Mouse (Mus musculus): ENCODE results near the gene Med12l. TPM values are rescaled to one million over a fixed set of nuclear protein-coding genes. Genes with fewer than 3 reads are reported as not detected.
"Not testable (repeated sequence)": the region's sequence is repeated elsewhere in the genome, so short reads cannot be mapped to it uniquely, and the experiment has no call there.

Gene Med12l
- polyA plus RNA-seq, 1 experiment from 2014 or later = 3.6 TPM

- Histone ChIP-seq H3K27ac (ENCODE audit: low read depth, low read length) (no peak within 1 kb of the TSS), H3K4me2 (no peak within 1 kb of the TSS), H3K4me3 (ENCODE audit: low read depth, low read length) (no peak within 1 kb of the TSS), H3K27me3 (replicated peaks; ENCODE audit: control insufficient read depth, insufficient read depth, low read length) (no peaks in the 10 kb centered on the region), H3K36me3 (ENCODE audit: control insufficient read depth, insufficient read depth, low read length) (no peaks in the 10 kb centered on the region), H3K9ac (ENCODE audit: low read depth, low read length) (no peak within 1 kb of the TSS), H3K4me1 (replicated peaks; ENCODE audit: control insufficient read depth, insufficient read depth, low read length) (peaks cover 16% of the 10 kb centered on the region), H3K9me3 (ENCODE audit: control insufficient read depth, low read length) (no peaks in the 10 kb centered on the region)
- 56% methylated on average over 6 of the region's 6 CpGs for WGBS
- ATAC-seq (replicated peaks; ENCODE audit: low FRiP score) (no peak), DNase-seq (ENCODE audit: low spot score) (no peak)
Measured at GRCm38 (mm10) chr3:59101218-59101986, 95.8 kb downstream of the Med12l start, which contains the start of gene Gpr171. Gene Gpr171, minus strand, starts transcription at chr3:59101821.

- ATAC-seq (replicated peaks; ENCODE audit: low FRiP score) (no peak), DNase-seq (ENCODE audit: low spot score) (no peak)
- H3K4me2 ChIP-seq = no peak overlapping the region
- H3K27me3 ChIP-seq (replicated peaks; ENCODE audit: control insufficient read depth, insufficient read depth, low read length) = no peaks in the 10 kb centered on the region
- no peak overlapping the region for H3K27ac ChIP-seq (ENCODE audit: low read depth, low read length)
- no peaks in the 10 kb centered on the region for H3K9me3 ChIP-seq (ENCODE audit: control insufficient read depth, low read length)
- peaks cover 16% of the 10 kb centered on the region for H3K4me1 ChIP-seq (replicated peaks; ENCODE audit: control insufficient read depth, insufficient read depth, low read length)
- H3K9ac ChIP-seq (ENCODE audit: low read depth, low read length) = no peak overlapping the region
- H3K36me3 ChIP-seq (ENCODE audit: control insufficient read depth, insufficient read depth, low read length) = no peaks in the 10 kb centered on the region
- H3K4me3 ChIP-seq (ENCODE audit: low read depth, low read length) = no peak overlapping the region
- WGBS = 73% methylated on average over 2 of the region's 2 CpGs
Measured at GRCm38 (mm10) chr3:59102146-59102545, 96.5 kb downstream of the Med12l start.

GRCm38 (mm10) chr3:59104462-59104861 lies 98.8 kb downstream of the Med12l start:
- Histone ChIP-seq H3K4me1 (replicated peaks; ENCODE audit: control insufficient read depth, insufficient read depth, low read length) (peaks cover 12% of the 10 kb centered on the region), H3K9ac (ENCODE audit: low read depth, low read length) (no peak overlapping the region), H3K9me3 (ENCODE audit: control insufficient read depth, low read length) (no peaks in the 10 kb centered on the region), H3K27ac (ENCODE audit: low read depth, low read length) (no peak overlapping the region), H3K4me2 (no peak overlapping the region), H3K4me3 (ENCODE audit: low read depth, low read length) (no peak overlapping the region), H3K36me3 (ENCODE audit: control insufficient read depth, insufficient read depth, low read length) (no peaks in the 10 kb centered on the region), H3K27me3 (replicated peaks; ENCODE audit: control insufficient read depth, insufficient read depth, low read length) (no peaks in the 10 kb centered on the region)
- WGBS = 30% methylated on average over 4 of the region's 4 CpGs
- no peak for DNase-seq (ENCODE audit: low spot score)
- ATAC-seq (replicated peaks; ENCODE audit: low FRiP score) = peak; percentile 88

DNA sequence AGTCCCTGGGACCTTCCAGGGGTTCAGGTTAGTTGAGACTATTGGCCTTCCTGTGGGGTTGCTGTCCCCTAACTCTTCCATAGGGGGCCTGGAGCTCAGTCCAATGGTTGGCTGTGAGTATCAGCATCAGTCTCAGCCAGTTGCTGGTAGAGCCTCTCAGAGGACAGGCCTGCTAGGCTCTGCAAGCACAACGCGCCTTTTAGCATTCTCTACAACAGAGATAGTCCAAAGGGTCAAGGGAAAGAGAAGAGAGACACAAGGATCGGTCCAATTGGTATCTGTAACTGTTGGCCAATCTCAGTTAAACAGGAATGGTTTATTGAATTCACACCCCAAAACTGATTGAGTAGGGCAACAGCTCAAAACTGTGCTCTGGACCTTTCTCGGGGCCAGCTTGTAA lies 101.8 kb downstream of the Med12l start:
- DNase-seq (ENCODE audit: low spot score) (no peak), ATAC-seq (replicated peaks; ENCODE audit: low FRiP score) (no peak)
- 92% methylated on average over 4 of the region's 4 CpGs for WGBS

DNA sequence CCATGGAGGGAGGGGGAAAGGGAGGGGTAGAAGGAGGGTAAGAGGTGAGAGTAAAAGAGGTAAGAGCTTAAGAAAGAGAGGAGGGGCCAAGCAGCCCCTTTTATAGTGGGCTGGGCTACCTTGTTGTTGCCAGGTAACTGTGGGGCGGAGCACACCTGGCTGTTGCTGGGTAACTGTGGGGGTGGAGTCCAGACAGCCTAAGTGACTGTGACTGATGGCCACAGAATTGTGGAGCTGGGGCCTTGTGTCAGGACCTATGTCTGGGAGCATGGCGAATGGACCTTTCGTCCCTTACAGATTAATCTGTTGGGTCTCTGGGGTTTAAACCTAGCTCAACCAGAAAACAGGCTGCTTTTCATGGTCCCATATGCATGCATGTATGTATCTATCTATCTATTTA lies 104.2 kb downstream of the Med12l start:
- H3K4me2 ChIP-seq; H3K27ac ChIP-seq (ENCODE audit: low read depth, low read length); H3K9ac ChIP-seq (ENCODE audit: low read depth, low read length); H3K27me3 ChIP-seq (replicated peaks; ENCODE audit: control insufficient read depth, insufficient read depth, low read length); ATAC-seq (replicated peaks; ENCODE audit: low FRiP score); H3K9me3 ChIP-seq (ENCODE audit: control insufficient read depth, low read length); DNase-seq (ENCODE audit: low spot score); H3K4me3 ChIP-seq (ENCODE audit: low read depth, low read length); H3K36me3 ChIP-seq (ENCODE audit: control insufficient read depth, insufficient read depth, low read length): not testable (repeated sequence)
- 89% methylated on average over 3 of the region's 3 CpGs for WGBS
- peaks cover 14% of the 10 kb centered on the region for H3K4me1 ChIP-seq (replicated peaks; ENCODE audit: control insufficient read depth, insufficient read depth, low read length)

More for the DNA sequence above, 101.8 kb downstream of the Med12l start:
- Histone ChIP-seq H3K27me3 (replicated peaks; ENCODE audit: control insufficient read depth, insufficient read depth, low read length) (no peaks in the 10 kb centered on the region), H3K27ac (ENCODE audit: low read depth, low read length) (no peak overlapping the region), H3K4me2 (no peak overlapping the region), H3K4me1 (replicated peaks; ENCODE audit: control insufficient read depth, insufficient read depth, low read length) (peaks cover 12% of the 10 kb centered on the region), H3K9ac (ENCODE audit: low read depth, low read length) (no peak overlapping the region), H3K9me3 (ENCODE audit: control insufficient read depth, low read length) (no peaks in the 10 kb centered on the region), H3K4me3 (ENCODE audit: low read depth, low read length) (no peak overlapping the region), H3K36me3 (ENCODE audit: control insufficient read depth, insufficient read depth, low read length) (no peaks in the 10 kb centered on the region)

GRCm38 (mm10) chr3:59111944-59112343 lies 106.3 kb downstream of the Med12l start:
- H3K4me1 ChIP-seq (replicated peaks; ENCODE audit: control insufficient read depth, insufficient read depth, low read length) = peaks cover 13% of the 10 kb centered on the region
- no peak overlapping the region for H3K27ac ChIP-seq (ENCODE audit: low read depth, low read length)
- no peaks in the 10 kb centered on the region for H3K9me3 ChIP-seq (ENCODE audit: control insufficient read depth, low read length)
- DNase-seq (ENCODE audit: low spot score) (no peak), ATAC-seq (replicated peaks; ENCODE audit: low FRiP score) (no peak)
- H3K9ac ChIP-seq (ENCODE audit: low read depth, low read length) = no peak overlapping the region
- no peak overlapping the region for H3K4me2 ChIP-seq
- H3K27me3 ChIP-seq (replicated peaks; ENCODE audit: control insufficient read depth, insufficient read depth, low read length) = no peaks in the 10 kb centered on the region
- H3K36me3 ChIP-seq (ENCODE audit: control insufficient read depth, insufficient read depth, low read length) = no peaks in the 10 kb centered on the region
- WGBS = 72% methylated on average over 3 of the region's 3 CpGs
- no peak overlapping the region for H3K4me3 ChIP-seq (ENCODE audit: low read depth, low read length)

- DNase-seq (ENCODE audit: low spot score); H3K4me3 ChIP-seq (ENCODE audit: low read depth, low read length); H3K9ac ChIP-seq (ENCODE audit: low read depth, low read length); H3K27me3 ChIP-seq (replicated peaks; ENCODE audit: control insufficient read depth, insufficient read depth, low read length); H3K9me3 ChIP-seq (ENCODE audit: control insufficient read depth, low read length); H3K4me2 ChIP-seq; ATAC-seq (replicated peaks; ENCODE audit: low FRiP score); H3K36me3 ChIP-seq (ENCODE audit: control insufficient read depth, insufficient read depth, low read length): not testable (repeated sequence)
- 83% methylated on average over 4 of the region's 4 CpGs for WGBS
- H3K27ac ChIP-seq (ENCODE audit: low read depth, low read length) = peak overlapping the region; percentile 62; the same call in 1 of the 2 replicates
- H3K4me1 ChIP-seq (replicated peaks; ENCODE audit: control insufficient read depth, insufficient read depth, low read length) = peaks cover 13% of the 10 kb centered on the region
Measured at GRCm38 (mm10) chr3:59113291-59113690, 107.7 kb downstream of the Med12l start.

- Histone ChIP-seq H3K9me3 (ENCODE audit: control insufficient read depth, low read length) (no peaks in the 10 kb centered on the region), H3K36me3 (ENCODE audit: control insufficient read depth, insufficient read depth, low read length) (no peaks in the 10 kb centered on the region), H3K27ac (ENCODE audit: low read depth, low read length) (peak overlapping the region; percentile 62), H3K9ac (ENCODE audit: low read depth, low read length) (no peak overlapping the region), H3K4me1 (replicated peaks; ENCODE audit: control insufficient read depth, insufficient read depth, low read length) (peaks cover 13% of the 10 kb centered on the region), H3K27me3 (replicated peaks; ENCODE audit: control insufficient read depth, insufficient read depth, low read length) (no peaks in the 10 kb centered on the region), H3K4me3 (ENCODE audit: low read depth, low read length) (no peak overlapping the region), H3K4me2 (peak overlapping the region; percentile 38)
- ATAC-seq (replicated peaks; ENCODE audit: low FRiP score) (peak; percentile 79), DNase-seq (ENCODE audit: low spot score) (no peak)
- whole genome bisulfite sequencing = 18% methylated on average over 8 of the region's 8 CpGs
Measured at GRCm38 (mm10) chr3:59113973-59114517, 108.4 kb downstream of the Med12l start.

Measured in liver, embryonic 11.5 days (tissue).